Mouse (Mus musculus) liver, adult (tissue): ENCODE results near the gene Hoxc5.

Experiments used
- GATA4 ChIP-seq: IDR thresholded peaks from 2 replicates; pipeline ENCODE4 v1.6.1; 2014; ENCODE audit warnings: mild to moderate bottlenecking, low read length; ENCODE audit not compliant: insufficient replicate concordance

Gene Hoxc5

GRCm38 (mm10) chr15:103027266-103028235 lies 60.3 kb downstream of the Hoxc5 start:
- TF ChIP-seq GATA4: no peak

GRCm38 (mm10) chr15:103028916-103029512 lies 61.8 kb downstream of the Hoxc5 start:
- no peak for TF ChIP-seq GATA4

GRCm38 (mm10) chr15:103030142-103030541 lies 62.9 kb downstream of the Hoxc5 start:
- TF ChIP-seq GATA4: no peak

GRCm38 (mm10) chr15:103032167-103032566 lies 64.9 kb downstream of the Hoxc5 start:
- no peak for TF ChIP-seq GATA4

GRCm38 (mm10) chr15:103032646-103033575 lies 65.7 kb downstream of the Hoxc5 start:
- no peak for TF ChIP-seq GATA4

- no peak for TF ChIP-seq GATA4
Observed at GRCm38 (mm10) chr15:103034043-103034806, 67.0 kb downstream of the Hoxc5 start.

GRCm38 (mm10) chr15:103034807-103035547 lies 67.7 kb downstream of the Hoxc5 start:
- TF ChIP-seq GATA4: no peak

GRCm38 (mm10) chr15:103035548-103035881 lies 68.3 kb downstream of the Hoxc5 start:
- TF ChIP-seq GATA4: no peak

- TF ChIP-seq GATA4: no peak
Observed at GRCm38 (mm10) chr15:103037579-103037978, 70.3 kb downstream of the Hoxc5 start.

GRCm38 (mm10) chr15:103038701-103039480 lies 71.6 kb downstream of the Hoxc5 start:
- TF ChIP-seq GATA4: no peak

GRCm38 (mm10) chr15:103039609-103040008 lies 72.4 kb downstream of the Hoxc5 start:
- TF ChIP-seq GATA4: no peak

GRCm38 (mm10) chr15:103040601-103041000 lies 73.4 kb downstream of the Hoxc5 start:
- TF ChIP-seq GATA4: no peak

GRCm38 (mm10) chr15:103041613-103042012 lies 74.4 kb downstream of the Hoxc5 start:
- no peak for TF ChIP-seq GATA4
